Mouse (Mus musculus): ENCODE measurements at regions not wholly inside any gene's neighbourhood (a gene's known extent, or its start where the extent isn't known, plus 50 kb on each side); places are given as distances from the start of the nearest gene placed in this dataset.

- Histone ChIP-seq H3K4me3 (replicated peaks; ENCODE audit: low read length) (no peak overlapping the region), H3K36me3 (ENCODE audit: insufficient read depth, low read length) (no peaks in the 10 kb centered on the region), H3K4me1 (replicated peaks; ENCODE audit: low read depth, low read length) (peaks cover 29% of the 10 kb centered on the region), H3K9me3 (ENCODE audit: low read length) (peaks cover 8% of the 10 kb centered on the region), H3K27me3 (ENCODE audit: insufficient read depth, low read length) (no peaks in the 10 kb centered on the region)
- TF ChIP-seq POU5F1 (IDR thresholded peaks at IDR 0.05; ENCODE audit: borderline replicate concordance, low read length) (no peak), NANOG (IDR thresholded peaks at IDR 0.05; ENCODE audit: borderline replicate concordance, low read length) (peak; percentile 6; the same call in 1 of the 2 replicates), CTCF (conservative IDR thresholded peaks at IDR 0.05; ENCODE audit: low read length) (no peak)
Measured at GRCm38 (mm10) chr17:15997289-15997688, 166.4 kb upstream of the Rgmb start.

GRCm38 (mm10) chr17:15995493-15995892, 164.7 kb upstream of the Rgmb start:
- Histone ChIP-seq H3K27me3 (ENCODE audit: insufficient read depth, low read length) (no peaks in the 10 kb centered on the region), H3K4me3 (replicated peaks; ENCODE audit: low read length) (no peak overlapping the region), H3K36me3 (ENCODE audit: insufficient read depth, low read length) (no peaks in the 10 kb centered on the region), H3K9me3 (ENCODE audit: low read length) (peaks cover 8% of the 10 kb centered on the region), H3K4me1 (replicated peaks; ENCODE audit: low read depth, low read length) (peaks cover 46% of the 10 kb centered on the region)
- TF ChIP-seq POU5F1 (IDR thresholded peaks at IDR 0.05; ENCODE audit: borderline replicate concordance, low read length), result no peak
- TF ChIP-seq CTCF (conservative IDR thresholded peaks at IDR 0.05; ENCODE audit: low read length), result no peak
- TF ChIP-seq NANOG (IDR thresholded peaks at IDR 0.05; ENCODE audit: borderline replicate concordance, low read length), result no peak

- TF ChIP-seq NANOG (IDR thresholded peaks at IDR 0.05; ENCODE audit: borderline replicate concordance, low read length), result no peak
- no peak for TF ChIP-seq CTCF (conservative IDR thresholded peaks at IDR 0.05; ENCODE audit: low read length)
- TF ChIP-seq POU5F1 (IDR thresholded peaks at IDR 0.05; ENCODE audit: borderline replicate concordance, low read length), result no peak
- Histone ChIP-seq H3K36me3 (ENCODE audit: insufficient read depth, low read length) (no peaks in the 10 kb centered on the region), H3K27me3 (ENCODE audit: insufficient read depth, low read length) (no peaks in the 10 kb centered on the region), H3K4me3 (replicated peaks; ENCODE audit: low read length) (no peak overlapping the region), H3K4me1 (replicated peaks; ENCODE audit: low read depth, low read length) (peaks cover 60% of the 10 kb centered on the region), H3K9me3 (ENCODE audit: low read length) (peaks cover 10% of the 10 kb centered on the region)
Measured at GRCm38 (mm10) chr17:15993361-15994287, 162.8 kb upstream of the Rgmb start.

GRCm38 (mm10) chr17:15991916-15992315, 161.1 kb upstream of the Rgmb start:
- H3K4me3 ChIP-seq (replicated peaks; ENCODE audit: low read length), result no peak overlapping the region
- H3K36me3 ChIP-seq (ENCODE audit: insufficient read depth, low read length), result no peaks in the 10 kb centered on the region
- H3K9me3 ChIP-seq (ENCODE audit: low read length), result peaks cover 6% of the 10 kb centered on the region; the same call in 1 of the 2 replicates
- no peak for TF ChIP-seq POU5F1 (IDR thresholded peaks at IDR 0.05; ENCODE audit: borderline replicate concordance, low read length)
- no peak for TF ChIP-seq CTCF (conservative IDR thresholded peaks at IDR 0.05; ENCODE audit: low read length)
- TF ChIP-seq NANOG (IDR thresholded peaks at IDR 0.05; ENCODE audit: borderline replicate concordance, low read length), result no peak
- H3K4me1 ChIP-seq (replicated peaks; ENCODE audit: low read depth, low read length), result peaks cover 53% of the 10 kb centered on the region
- H3K27me3 ChIP-seq (ENCODE audit: insufficient read depth, low read length), result no peaks in the 10 kb centered on the region

GRCm38 (mm10) chr17:15990303-15990702, 159.5 kb upstream of the Rgmb start:
- Histone ChIP-seq H3K27me3 (ENCODE audit: insufficient read depth, low read length) (no peaks in the 10 kb centered on the region), H3K4me3 (replicated peaks; ENCODE audit: low read length) (no peak overlapping the region), H3K36me3 (ENCODE audit: insufficient read depth, low read length) (no peaks in the 10 kb centered on the region), H3K9me3 (ENCODE audit: low read length) (peaks cover 6% of the 10 kb centered on the region; the same call in 1 of the 2 replicates), H3K4me1 (replicated peaks; ENCODE audit: low read depth, low read length) (peaks cover 48% of the 10 kb centered on the region)
- TF ChIP-seq NANOG (IDR thresholded peaks at IDR 0.05; ENCODE audit: borderline replicate concordance, low read length), result peak; percentile 51; the same call in 1 of the 2 replicates
- TF ChIP-seq POU5F1 (IDR thresholded peaks at IDR 0.05; ENCODE audit: borderline replicate concordance, low read length), result no peak

GRCm38 (mm10) chr17:15981558-15981957, 150.7 kb upstream of the Rgmb start:
- Histone ChIP-seq H3K27me3 (ENCODE audit: insufficient read depth, low read length) (no peaks in the 10 kb centered on the region), H3K36me3 (ENCODE audit: insufficient read depth, low read length) (no peaks in the 10 kb centered on the region), H3K9me3 (ENCODE audit: low read length) (no peaks in the 10 kb centered on the region), H3K4me1 (replicated peaks; ENCODE audit: low read depth, low read length) (no peaks in the 10 kb centered on the region), H3K4me3 (replicated peaks; ENCODE audit: low read length) (no peak overlapping the region)
- TF ChIP-seq CTCF (conservative IDR thresholded peaks at IDR 0.05; ENCODE audit: low read length), result no peak
- TF ChIP-seq NANOG (IDR thresholded peaks at IDR 0.05; ENCODE audit: borderline replicate concordance, low read length), result no peak
- no peak for TF ChIP-seq POU5F1 (IDR thresholded peaks at IDR 0.05; ENCODE audit: borderline replicate concordance, low read length)

GRCm38 (mm10) chr17:15977374-15978031, 146.7 kb upstream of the Rgmb start:
- Histone ChIP-seq H3K36me3 (ENCODE audit: insufficient read depth, low read length) (no peaks in the 10 kb centered on the region), H3K4me1 (replicated peaks; ENCODE audit: low read depth, low read length) (no peaks in the 10 kb centered on the region), H3K4me3 (replicated peaks; ENCODE audit: low read length) (no peak overlapping the region), H3K27me3 (ENCODE audit: insufficient read depth, low read length) (no peaks in the 10 kb centered on the region), H3K9me3 (ENCODE audit: low read length) (no peaks in the 10 kb centered on the region)
- TF ChIP-seq CTCF (conservative IDR thresholded peaks at IDR 0.05; ENCODE audit: low read length) (no peak), POU5F1 (IDR thresholded peaks at IDR 0.05; ENCODE audit: borderline replicate concordance, low read length) (no peak), NANOG (IDR thresholded peaks at IDR 0.05; ENCODE audit: borderline replicate concordance, low read length) (no peak)

- H3K4me1 ChIP-seq (replicated peaks; ENCODE audit: low read depth, low read length), result no peaks in the 10 kb centered on the region
Measured at GRCm38 (mm10) chr17:15971351-15971685, 140.5 kb upstream of the Rgmb start.

More at GRCm38 (mm10) chr17:15971351-15971685, 140.5 kb upstream of the Rgmb start:
- Histone ChIP-seq H3K36me3 (ENCODE audit: insufficient read depth, low read length) (no peaks in the 10 kb centered on the region), H3K27me3 (ENCODE audit: insufficient read depth, low read length) (no peaks in the 10 kb centered on the region), H3K4me3 (replicated peaks; ENCODE audit: low read length) (no peak overlapping the region), H3K9me3 (ENCODE audit: low read length) (no peaks in the 10 kb centered on the region)
- no peak for TF ChIP-seq CTCF (conservative IDR thresholded peaks at IDR 0.05; ENCODE audit: low read length)
- no peak for TF ChIP-seq NANOG (IDR thresholded peaks at IDR 0.05; ENCODE audit: borderline replicate concordance, low read length)
- TF ChIP-seq POU5F1 (IDR thresholded peaks at IDR 0.05; ENCODE audit: borderline replicate concordance, low read length), result no peak

Measured in E14TG2a.4 (cell line).